Mouse (Mus musculus): Measurements from ENCODE around the gene Coro7. TPM values are rescaled to one million over a fixed set of nuclear protein-coding genes. Genes with fewer than 3 reads are reported as not detected.
"Not testable (repeated sequence)": the region's sequence is repeated elsewhere in the genome, so short reads cannot be mapped to it uniquely, and the experiment has no call there.

The Coro7 gene
- polyA plus RNA-seq, 1 experiment from 2014 or later = 12.4 TPM

DNA sequence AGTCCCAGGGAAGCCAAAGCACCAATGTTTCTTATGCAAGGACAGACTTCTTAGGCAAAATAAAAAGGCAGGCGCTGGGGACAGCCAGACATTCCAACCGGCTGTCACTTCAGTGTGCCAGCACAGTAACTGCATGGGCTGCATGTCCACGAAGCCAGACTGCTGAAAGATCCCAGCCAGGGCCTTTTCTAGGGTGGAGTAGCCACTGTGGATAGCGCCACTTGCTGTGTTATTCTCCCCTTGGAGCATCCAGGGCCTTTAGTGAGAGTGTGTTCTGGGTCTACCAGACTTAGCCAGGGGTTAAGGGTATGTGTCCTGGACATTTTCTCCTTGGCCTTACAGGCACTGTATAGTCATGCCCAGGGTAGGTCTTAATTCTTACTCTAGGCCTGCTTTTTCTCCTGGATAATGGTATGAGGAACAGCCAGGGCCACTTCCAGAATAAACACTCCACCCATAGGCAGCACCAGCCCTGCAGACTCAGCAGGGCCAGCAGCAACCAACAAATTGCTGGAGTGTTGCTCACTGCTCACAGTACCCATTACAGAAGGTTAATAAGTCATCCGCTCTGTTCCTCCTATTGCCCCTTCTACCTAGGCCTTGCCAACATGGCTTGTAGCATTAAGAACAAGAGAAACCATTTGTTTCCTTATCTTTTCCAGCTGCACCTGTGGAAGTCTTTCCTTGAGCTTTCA, 91.9 kb downstream of the Coro7 start:
- no peaks in the 10 kb centered on the region for H3K27me3 ChIP-seq (ENCODE audit: control insufficient read depth, insufficient read depth, low read length)
- peak overlapping the region; percentile 95 for H3K27ac ChIP-seq (ENCODE audit: low read depth, low read length)
- WGBS (ENCODE audit: insufficient replicate concordance) = 48% methylated on average over 5 of the region's 5 CpGs
- H3K4me3 ChIP-seq (ENCODE audit: low read depth, low read length) = no peak overlapping the region
- H3K4me2 ChIP-seq = no peak overlapping the region; the same call in 1 of the 2 replicates
- no peak for ATAC-seq (replicated peaks; ENCODE audit: insufficient number of reproducible peaks, low FRiP score, low TSS enrichment)
- H3K9ac ChIP-seq (ENCODE audit: low read depth, low read length) = peak overlapping the region; percentile 74
- H3K36me3 ChIP-seq (ENCODE audit: control insufficient read depth, insufficient read depth, low read length) = peaks cover 5% of the 10 kb centered on the region
- H3K4me1 ChIP-seq (ENCODE audit: control insufficient read depth, insufficient read depth, low read length) = peaks cover 26% of the 10 kb centered on the region
- no peaks in the 10 kb centered on the region for H3K9me3 ChIP-seq (replicated peaks; ENCODE audit: control insufficient read depth, low read length)

DNA sequence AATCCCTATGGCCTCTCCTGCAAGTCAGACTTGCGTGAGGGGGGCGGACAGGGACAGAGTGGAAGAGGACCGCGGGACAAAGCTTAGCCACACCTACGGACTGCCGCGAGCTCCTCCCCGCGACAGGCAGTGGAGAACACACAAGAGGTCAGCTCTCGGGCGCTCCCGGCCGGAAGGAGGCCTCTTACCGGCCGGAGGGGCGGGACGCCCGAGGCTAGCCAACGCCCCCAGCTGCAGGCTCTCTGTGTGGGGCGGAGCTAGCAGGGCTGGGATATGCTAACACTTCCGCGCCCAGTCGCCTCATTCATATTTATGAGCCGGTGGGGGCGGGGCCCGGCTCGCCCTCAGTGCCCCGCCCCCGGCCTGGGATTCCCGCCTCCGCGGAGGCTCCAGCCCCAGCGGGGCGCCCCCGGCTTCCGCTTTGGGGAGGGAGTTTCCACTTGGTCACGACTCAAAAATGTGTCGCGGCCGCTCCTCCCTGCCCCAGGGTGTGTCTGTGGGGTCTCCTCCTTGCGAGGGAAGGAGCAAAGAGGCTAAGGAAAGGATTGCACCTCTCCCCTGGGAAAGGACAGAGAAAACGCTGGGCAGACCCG, 93.0 kb downstream of the Coro7 start:
- Histone ChIP-seq H3K27ac (ENCODE audit: low read depth, low read length) (peak overlapping the region; percentile 95), H3K36me3 (ENCODE audit: control insufficient read depth, insufficient read depth, low read length) (peaks cover 5% of the 10 kb centered on the region), H3K4me1 (ENCODE audit: control insufficient read depth, insufficient read depth, low read length) (peaks cover 20% of the 10 kb centered on the region), H3K4me2 (peak overlapping the region; percentile 66), H3K27me3 (ENCODE audit: control insufficient read depth, insufficient read depth, low read length) (no peaks in the 10 kb centered on the region), H3K9me3 (replicated peaks; ENCODE audit: control insufficient read depth, low read length) (no peaks in the 10 kb centered on the region), H3K4me3 (ENCODE audit: low read depth, low read length) (peak overlapping the region; percentile 43), H3K9ac (ENCODE audit: low read depth, low read length) (peak overlapping the region; percentile 74)
- under 1% methylated on average over 41 of the region's 43 CpGs for WGBS (ENCODE audit: insufficient replicate concordance)
- peak; percentile 99 for ATAC-seq (replicated peaks; ENCODE audit: insufficient number of reproducible peaks, low FRiP score, low TSS enrichment)

DNA sequence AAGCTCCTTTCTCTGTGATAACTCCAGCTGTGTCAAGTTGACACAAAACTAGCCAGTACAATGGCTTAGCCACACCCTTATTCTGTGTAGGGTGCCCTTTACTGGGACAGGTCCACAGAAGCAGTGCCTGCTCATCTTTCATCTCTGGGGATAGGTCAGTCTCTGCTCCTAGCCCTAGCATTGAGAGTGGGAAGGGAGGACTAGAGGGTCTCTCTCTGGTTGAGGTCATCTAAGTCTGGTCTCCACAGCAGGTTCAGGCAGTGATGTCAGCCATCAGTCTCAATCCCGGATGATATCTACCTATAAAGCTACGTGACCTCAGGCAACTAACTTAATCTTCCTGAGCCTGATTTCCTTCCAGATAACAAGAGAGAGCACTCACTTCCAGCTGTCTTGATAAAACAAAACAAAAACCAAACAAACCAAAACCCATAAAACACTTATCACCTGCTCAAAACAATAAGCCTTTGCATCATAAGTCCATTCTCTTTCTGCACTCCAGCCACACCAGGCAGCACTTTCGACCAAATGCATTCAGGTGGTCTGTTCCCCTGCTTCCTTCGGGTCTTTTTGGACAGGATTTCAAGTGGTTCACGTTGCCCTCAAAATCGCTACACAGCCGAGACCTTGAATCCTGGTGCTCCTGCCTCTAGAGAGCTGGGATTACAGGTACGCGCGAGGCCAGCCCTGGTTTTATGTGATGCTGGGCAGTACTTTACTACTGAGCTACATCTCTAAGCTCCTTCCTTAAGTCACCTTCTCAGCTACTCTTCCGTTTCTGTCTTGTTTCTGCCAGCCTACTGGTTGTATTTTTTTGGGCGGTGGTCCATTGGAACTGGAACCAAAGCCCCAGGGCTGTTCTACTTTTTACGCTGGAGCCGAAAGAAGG, 93.7 kb downstream of the Coro7 start:
- Histone ChIP-seq H3K4me2 (peak overlapping the region; percentile 66), H3K9ac (ENCODE audit: low read depth, low read length) (peak overlapping the region; percentile 72), H3K9me3 (replicated peaks; ENCODE audit: control insufficient read depth, low read length) (no peaks in the 10 kb centered on the region), H3K27ac (ENCODE audit: low read depth, low read length) (peak overlapping the region; percentile 95), H3K4me1 (ENCODE audit: control insufficient read depth, insufficient read depth, low read length) (peaks cover 20% of the 10 kb centered on the region), H3K36me3 (ENCODE audit: control insufficient read depth, insufficient read depth, low read length) (peaks cover 5% of the 10 kb centered on the region), H3K27me3 (ENCODE audit: control insufficient read depth, insufficient read depth, low read length) (no peaks in the 10 kb centered on the region), H3K4me3 (ENCODE audit: low read depth, low read length) (peak overlapping the region; percentile 43)
- WGBS (ENCODE audit: insufficient replicate concordance) = 8% methylated on average over 14 of the region's 14 CpGs
- peak; percentile 13; the same call in 1 of the 2 replicates for ATAC-seq (replicated peaks; ENCODE audit: insufficient number of reproducible peaks, low FRiP score, low TSS enrichment)

DNA sequence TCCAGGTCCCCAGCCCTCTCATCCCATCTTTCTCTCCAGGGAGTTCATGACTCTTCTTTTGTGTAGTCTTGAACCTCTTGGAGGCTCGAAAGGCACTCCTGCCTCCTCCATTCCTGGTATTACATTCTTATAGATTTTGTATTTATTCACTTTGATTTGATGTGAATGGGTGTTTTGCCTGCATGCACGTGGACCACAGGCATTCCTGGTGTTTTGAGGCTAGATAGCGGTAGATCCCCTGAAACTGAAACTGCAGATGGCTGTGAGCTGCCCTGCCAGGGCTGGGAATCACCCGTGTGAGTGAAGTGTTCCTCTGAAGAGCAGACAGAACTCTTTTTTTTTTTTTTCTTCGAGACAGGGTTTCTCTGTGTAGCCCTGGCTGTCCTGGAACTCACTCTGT, 95.1 kb downstream of the Coro7 start:
- Histone ChIP-seq H3K27ac (ENCODE audit: low read depth, low read length) (no peak overlapping the region), H3K9ac (ENCODE audit: low read depth, low read length) (no peak overlapping the region), H3K27me3 (ENCODE audit: control insufficient read depth, insufficient read depth, low read length) (no peaks in the 10 kb centered on the region), H3K4me3 (ENCODE audit: low read depth, low read length) (no peak overlapping the region), H3K36me3 (ENCODE audit: control insufficient read depth, insufficient read depth, low read length) (no peaks in the 10 kb centered on the region), H3K4me1 (ENCODE audit: control insufficient read depth, insufficient read depth, low read length) (peaks cover 20% of the 10 kb centered on the region), H3K4me2 (no peak overlapping the region), H3K9me3 (replicated peaks; ENCODE audit: control insufficient read depth, low read length) (no peaks in the 10 kb centered on the region)
- 78% methylated on average over 5 of the region's 5 CpGs for WGBS (ENCODE audit: insufficient replicate concordance)
- ATAC-seq (replicated peaks; ENCODE audit: insufficient number of reproducible peaks, low FRiP score, low TSS enrichment) = no peak

DNA sequence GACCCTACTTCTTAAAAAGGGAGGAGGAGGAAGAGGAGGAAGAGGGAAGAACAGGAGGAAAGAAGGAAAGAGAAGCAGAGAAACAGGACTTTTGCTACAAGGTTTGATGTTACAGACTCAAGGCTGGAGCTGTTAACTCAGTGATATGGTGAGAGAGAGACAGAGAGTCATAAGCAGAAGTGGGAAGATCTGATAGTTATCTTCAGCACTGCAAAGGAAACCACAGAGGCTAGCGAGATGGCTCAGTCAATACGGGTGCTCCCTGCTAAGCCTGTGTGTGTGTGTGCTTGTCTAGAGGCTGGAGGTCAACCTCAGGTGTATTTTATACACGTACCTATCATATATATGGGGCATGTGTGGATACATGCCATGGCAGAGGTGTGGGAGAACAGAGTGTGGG, 95.8 kb downstream of the Coro7 start:
- Histone ChIP-seq H3K4me3 (ENCODE audit: low read depth, low read length) (no peak overlapping the region), H3K27ac (ENCODE audit: low read depth, low read length) (no peak overlapping the region), H3K36me3 (ENCODE audit: control insufficient read depth, insufficient read depth, low read length) (no peaks in the 10 kb centered on the region), H3K4me1 (ENCODE audit: control insufficient read depth, insufficient read depth, low read length) (peaks cover 23% of the 10 kb centered on the region), H3K9me3 (replicated peaks; ENCODE audit: control insufficient read depth, low read length) (no peaks in the 10 kb centered on the region), H3K9ac (ENCODE audit: low read depth, low read length) (no peak overlapping the region), H3K4me2 (no peak overlapping the region), H3K27me3 (ENCODE audit: control insufficient read depth, insufficient read depth, low read length) (no peaks in the 10 kb centered on the region)
- WGBS (ENCODE audit: insufficient replicate concordance) = 73% methylated on average over 3 of the region's 3 CpGs
- ATAC-seq (replicated peaks; ENCODE audit: insufficient number of reproducible peaks, low FRiP score, low TSS enrichment) = no peak

DNA sequence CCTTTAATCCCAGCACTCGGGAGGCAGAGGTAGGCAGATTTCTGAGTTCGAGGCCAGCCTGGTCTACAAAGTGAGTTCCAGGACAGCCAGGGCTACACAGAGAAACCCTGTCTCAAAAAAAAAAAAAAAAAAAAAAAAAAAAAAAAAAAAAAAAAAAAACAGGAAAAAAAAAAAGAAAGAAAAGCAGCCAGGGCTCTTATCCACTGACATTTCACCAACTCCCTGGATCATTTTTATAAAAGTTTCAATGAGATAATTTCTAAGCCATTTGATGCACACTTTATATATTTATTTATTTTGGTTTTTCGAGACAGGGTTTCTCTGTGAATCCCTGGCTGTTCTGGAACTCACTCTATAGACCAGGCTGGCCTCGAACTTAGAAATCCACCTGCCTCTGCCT, 98.4 kb downstream of the Coro7 start:
- not testable (repeated sequence) for H3K27me3 ChIP-seq (ENCODE audit: control insufficient read depth, insufficient read depth, low read length); H3K4me3 ChIP-seq (ENCODE audit: low read depth, low read length); H3K9me3 ChIP-seq (replicated peaks; ENCODE audit: control insufficient read depth, low read length); H3K27ac ChIP-seq (ENCODE audit: low read depth, low read length); H3K9ac ChIP-seq (ENCODE audit: low read depth, low read length); ATAC-seq (replicated peaks; ENCODE audit: insufficient number of reproducible peaks, low FRiP score, low TSS enrichment); H3K4me2 ChIP-seq; H3K36me3 ChIP-seq (ENCODE audit: control insufficient read depth, insufficient read depth, low read length)
- H3K4me1 ChIP-seq (ENCODE audit: control insufficient read depth, insufficient read depth, low read length) = peaks cover 11% of the 10 kb centered on the region; the same call in 1 of the 2 replicates
- WGBS (ENCODE audit: insufficient replicate concordance) = 73% methylated on average over 4 of the region's 4 CpGs

DNA sequence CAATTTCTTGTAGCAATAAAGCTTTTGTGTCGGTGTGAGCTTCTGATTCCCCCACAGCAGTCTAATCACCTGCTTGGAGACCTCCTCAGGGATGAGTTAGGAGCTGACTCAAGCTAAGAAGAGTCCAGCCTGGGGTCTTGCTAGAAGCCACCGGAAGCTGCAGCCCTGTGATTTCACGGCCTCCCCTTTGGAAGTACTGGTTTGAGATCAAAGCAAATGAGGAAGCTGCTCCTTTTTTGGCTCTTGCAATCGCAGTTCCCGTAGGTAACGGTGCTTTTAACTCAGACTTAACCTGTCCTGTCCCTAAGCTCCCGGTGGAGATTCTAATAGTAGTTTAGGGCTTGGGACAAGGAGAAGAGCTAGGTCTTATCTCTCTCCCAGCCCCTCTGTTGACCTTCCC, 100.9 kb downstream of the Coro7 start:
- no peak overlapping the region for H3K9ac ChIP-seq (ENCODE audit: low read depth, low read length)
- H3K9me3 ChIP-seq (replicated peaks; ENCODE audit: control insufficient read depth, low read length) = no peaks in the 10 kb centered on the region
- H3K36me3 ChIP-seq (ENCODE audit: control insufficient read depth, insufficient read depth, low read length) = no peaks in the 10 kb centered on the region
- no peak for ATAC-seq (replicated peaks; ENCODE audit: insufficient number of reproducible peaks, low FRiP score, low TSS enrichment)
- no peak overlapping the region for H3K4me2 ChIP-seq
- peaks cover 5% of the 10 kb centered on the region; the same call in 1 of the 2 replicates for H3K4me1 ChIP-seq (ENCODE audit: control insufficient read depth, insufficient read depth, low read length)
- no peak overlapping the region for H3K27ac ChIP-seq (ENCODE audit: low read depth, low read length)
- no peaks in the 10 kb centered on the region for H3K27me3 ChIP-seq (ENCODE audit: control insufficient read depth, insufficient read depth, low read length)
- no peak overlapping the region for H3K4me3 ChIP-seq (ENCODE audit: low read depth, low read length)
- 57% methylated on average over 7 of the region's 7 CpGs for WGBS (ENCODE audit: insufficient replicate concordance)

DNA sequence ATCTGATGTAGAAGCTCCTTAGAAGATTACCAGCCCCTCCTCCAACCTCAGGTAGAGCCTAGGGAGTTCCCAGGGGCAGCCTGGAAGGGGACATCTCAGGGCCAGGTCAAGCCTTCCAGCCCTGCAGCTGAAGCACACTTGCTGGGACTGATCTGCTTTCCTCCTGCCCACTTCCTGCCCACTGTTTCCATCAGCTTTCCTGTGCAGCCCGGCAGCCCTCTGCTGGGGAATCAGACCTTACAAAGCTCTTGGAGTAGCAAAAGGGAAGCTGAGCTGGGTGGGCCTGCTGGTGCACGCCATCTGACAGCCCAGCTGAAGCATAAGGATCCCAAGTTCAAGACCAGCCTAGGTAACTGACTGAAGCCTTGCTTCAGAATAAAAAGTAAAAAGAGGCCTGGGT, 102.7 kb downstream of the Coro7 start:
- no peak for ATAC-seq (replicated peaks; ENCODE audit: insufficient number of reproducible peaks, low FRiP score, low TSS enrichment)
- H3K4me2 ChIP-seq = no peak overlapping the region
- no peak overlapping the region for H3K9ac ChIP-seq (ENCODE audit: low read depth, low read length)
- WGBS (ENCODE audit: insufficient replicate concordance) = 35% methylated on average over 2 of the region's 2 CpGs
- H3K4me3 ChIP-seq (ENCODE audit: low read depth, low read length) = no peak overlapping the region
- peaks cover 5% of the 10 kb centered on the region; the same call in 1 of the 2 replicates for H3K4me1 ChIP-seq (ENCODE audit: control insufficient read depth, insufficient read depth, low read length)
- no peaks in the 10 kb centered on the region for H3K27me3 ChIP-seq (ENCODE audit: control insufficient read depth, insufficient read depth, low read length)
- H3K27ac ChIP-seq (ENCODE audit: low read depth, low read length) = no peak overlapping the region
- no peaks in the 10 kb centered on the region for H3K9me3 ChIP-seq (replicated peaks; ENCODE audit: control insufficient read depth, low read length)
- no peaks in the 10 kb centered on the region for H3K36me3 ChIP-seq (ENCODE audit: control insufficient read depth, insufficient read depth, low read length)

Data from heart, embryonic 11.5 days (tissue).